Mouse (Mus musculus): ENCODE measurements around the gene Kansl1l. TPM values are rescaled to one million over a fixed set of nuclear protein-coding genes. Genes with fewer than 3 reads are reported as not detected.

Kansl1l gene
- polyA plus RNA-seq, 1 experiment, result 10.4 TPM

DNA sequence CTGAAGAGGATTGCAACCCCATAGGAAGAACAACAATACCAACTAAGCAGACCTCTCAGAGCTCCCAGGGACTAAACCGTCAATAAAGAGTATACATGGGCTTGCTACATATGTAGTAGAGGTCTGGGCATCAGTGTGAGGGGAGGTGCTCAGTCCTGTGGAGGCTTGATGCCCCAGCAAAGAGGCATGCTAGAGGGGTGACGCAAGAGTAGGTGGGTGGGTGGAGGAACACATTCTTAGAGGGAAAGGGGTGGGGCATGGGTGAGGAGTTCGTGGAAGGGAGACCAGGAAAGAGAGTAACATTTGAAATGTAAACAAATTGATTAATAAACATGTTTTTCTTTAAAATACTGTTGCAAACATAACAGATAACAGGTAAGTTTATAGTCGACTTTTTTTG lies 36.3 kb downstream of the Kansl1l start:
- no peak for TF ChIP-seq CTCF (IDR thresholded peaks at IDR 0.05; ENCODE audit: borderline replicate concordance, insufficient read depth, low read depth, low read length)
- TF ChIP-seq POLR2A (IDR thresholded peaks at IDR 0.05; ENCODE audit: borderline replicate concordance, insufficient read depth, low read length), result no peak
- DNase-seq, result no peak
- Histone ChIP-seq H3K27me3 (ENCODE audit: control insufficient read depth, insufficient read depth, low read length) (no peaks in the 10 kb centered on the region), H3K27ac (ENCODE audit: insufficient read depth, low read length) (no peak overlapping the region), H3K4me1 (ENCODE audit: control insufficient read depth, insufficient read depth, low read length) (no peaks in the 10 kb centered on the region), H3K4me3 (replicated peaks; ENCODE audit: insufficient read depth, low read depth, low read length) (no peak overlapping the region)
- 90% methylated on average over 4 of the region's 4 CpGs for WGBS

GRCm38 (mm10) chr1:66778798-66779197 lies 38.6 kb downstream of the Kansl1l start:
- Histone ChIP-seq H3K27ac (ENCODE audit: insufficient read depth, low read length) (no peak overlapping the region), H3K27me3 (ENCODE audit: control insufficient read depth, insufficient read depth, low read length) (no peaks in the 10 kb centered on the region), H3K4me1 (ENCODE audit: control insufficient read depth, insufficient read depth, low read length) (no peaks in the 10 kb centered on the region), H3K4me3 (replicated peaks; ENCODE audit: insufficient read depth, low read depth, low read length) (no peak overlapping the region)
- TF ChIP-seq POLR2A (IDR thresholded peaks at IDR 0.05; ENCODE audit: borderline replicate concordance, insufficient read depth, low read length), result no peak
- no peak for TF ChIP-seq CTCF (IDR thresholded peaks at IDR 0.05; ENCODE audit: borderline replicate concordance, insufficient read depth, low read depth, low read length)
- 99% methylated on average over 1 of the region's 1 CpGs for WGBS
- DNase-seq, result no peak

DNA sequence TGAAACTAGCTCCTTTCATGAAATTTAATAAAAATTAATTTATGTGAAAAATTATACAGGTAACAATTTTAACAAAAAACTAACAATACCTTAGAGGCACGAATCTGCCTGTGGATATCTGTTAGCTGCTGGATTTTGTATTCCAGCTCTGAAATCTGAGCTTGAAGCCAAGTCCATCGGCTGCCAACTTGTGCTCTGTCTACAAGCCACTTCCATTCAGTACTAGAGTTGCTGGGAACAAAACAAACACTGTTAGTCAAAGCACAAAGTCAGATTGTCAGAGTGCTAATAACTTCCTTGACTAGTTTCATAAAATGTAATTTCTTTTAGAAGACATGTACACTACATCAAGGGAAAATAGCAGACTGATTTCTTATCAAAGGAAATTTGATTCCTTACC lies 39.5 kb downstream of the Kansl1l start:
- no peaks in the 10 kb centered on the region for H3K27me3 ChIP-seq (ENCODE audit: control insufficient read depth, insufficient read depth, low read length)
- peak; percentile 15 to 21 for DNase-seq
- TF ChIP-seq POLR2A (IDR thresholded peaks at IDR 0.05; ENCODE audit: borderline replicate concordance, insufficient read depth, low read length) (no peak), CTCF (IDR thresholded peaks at IDR 0.05; ENCODE audit: borderline replicate concordance, insufficient read depth, low read depth, low read length) (no peak)
- WGBS, result 10% methylated on average over 2 of the region's 2 CpGs
- no peaks in the 10 kb centered on the region for H3K4me1 ChIP-seq (ENCODE audit: control insufficient read depth, insufficient read depth, low read length)
- H3K4me3 ChIP-seq (replicated peaks; ENCODE audit: insufficient read depth, low read depth, low read length), result no peak overlapping the region
- no peak overlapping the region for H3K27ac ChIP-seq (ENCODE audit: insufficient read depth, low read length)

- no peak for TF ChIP-seq POLR2A (IDR thresholded peaks at IDR 0.05; ENCODE audit: borderline replicate concordance, insufficient read depth, low read length)
- TF ChIP-seq CTCF (IDR thresholded peaks at IDR 0.05; ENCODE audit: borderline replicate concordance, insufficient read depth, low read depth, low read length), result no peak
- DNase-seq, result no peak
- Histone ChIP-seq H3K4me1 (ENCODE audit: control insufficient read depth, insufficient read depth, low read length) (no peaks in the 10 kb centered on the region), H3K4me3 (replicated peaks; ENCODE audit: insufficient read depth, low read depth, low read length) (no peak overlapping the region), H3K27me3 (ENCODE audit: control insufficient read depth, insufficient read depth, low read length) (no peaks in the 10 kb centered on the region), H3K27ac (ENCODE audit: insufficient read depth, low read length) (no peak overlapping the region)
- 90% methylated on average over 1 of the region's 1 CpGs for WGBS
These were observed 48.6 kb downstream of the Kansl1l start for GRCm38 (mm10) chr1:66768764-66769163.

DNA sequence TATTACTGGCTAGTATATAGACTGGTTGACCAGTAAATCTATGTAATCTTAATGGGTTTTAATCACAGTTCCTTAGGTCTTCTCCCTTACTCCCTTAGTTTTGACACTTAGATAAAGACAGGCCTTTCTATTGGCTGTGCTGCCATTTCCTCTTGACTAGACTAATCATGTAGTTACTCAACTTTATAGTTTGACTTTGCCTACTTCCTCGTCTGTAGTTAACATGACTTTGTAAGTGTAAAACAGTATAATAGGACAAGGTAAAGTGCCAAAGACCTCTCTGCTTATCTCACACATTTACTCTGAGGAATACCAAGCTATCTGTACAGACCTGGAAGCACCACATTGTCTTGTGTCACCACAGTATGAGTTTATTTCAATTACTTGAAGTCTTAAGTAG lies 86.8 kb downstream of the Kansl1l start:
- WGBS, result 88% methylated on average over 1 of the region's 1 CpGs
- H3K27ac ChIP-seq (ENCODE audit: insufficient read depth, low read length), result no peak overlapping the region
- no peak for TF ChIP-seq POLR2A (IDR thresholded peaks at IDR 0.05; ENCODE audit: borderline replicate concordance, insufficient read depth, low read length)

DNA sequence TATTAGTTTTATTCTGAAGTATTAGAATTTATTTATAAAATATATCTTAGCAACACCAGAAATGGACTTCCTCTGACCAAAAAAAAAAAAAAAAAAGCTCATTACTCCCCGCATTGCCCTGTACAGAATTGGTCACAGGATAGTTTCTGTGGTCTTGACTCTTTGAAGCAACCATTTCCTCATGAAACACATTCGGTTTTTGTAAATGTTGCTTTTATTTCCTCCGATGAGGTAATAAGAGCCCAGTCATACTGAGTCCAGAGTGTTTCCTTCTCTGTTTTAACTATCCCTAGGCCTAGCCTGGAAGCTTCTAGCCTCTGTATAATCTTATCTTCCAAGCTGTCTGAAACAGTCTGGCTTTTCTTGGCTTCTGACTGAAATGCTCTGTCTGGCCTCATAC lies 104.5 kb downstream of the Kansl1l start:
- no peak overlapping the region for H3K27ac ChIP-seq (ENCODE audit: insufficient read depth, low read length)
- no peaks in the 10 kb centered on the region for H3K4me1 ChIP-seq (ENCODE audit: control insufficient read depth, insufficient read depth, low read length)
- 96% methylated on average over 3 of the region's 3 CpGs for WGBS
- no peak overlapping the region for H3K4me3 ChIP-seq (replicated peaks; ENCODE audit: insufficient read depth, low read depth, low read length)
- no peaks in the 10 kb centered on the region for H3K27me3 ChIP-seq (ENCODE audit: control insufficient read depth, insufficient read depth, low read length)
- TF ChIP-seq CTCF (IDR thresholded peaks at IDR 0.05; ENCODE audit: borderline replicate concordance, insufficient read depth, low read depth, low read length), result no peak
- TF ChIP-seq POLR2A (IDR thresholded peaks at IDR 0.05; ENCODE audit: borderline replicate concordance, insufficient read depth, low read length), result no peak
- no peak for DNase-seq

More for the DNA sequence above, 86.8 kb downstream of the Kansl1l start:
- no peaks in the 10 kb centered on the region for H3K27me3 ChIP-seq (ENCODE audit: control insufficient read depth, insufficient read depth, low read length)
- no peak overlapping the region for H3K4me3 ChIP-seq (replicated peaks; ENCODE audit: insufficient read depth, low read depth, low read length)
- H3K4me1 ChIP-seq (ENCODE audit: control insufficient read depth, insufficient read depth, low read length), result no peaks in the 10 kb centered on the region
- no peak for DNase-seq

DNA sequence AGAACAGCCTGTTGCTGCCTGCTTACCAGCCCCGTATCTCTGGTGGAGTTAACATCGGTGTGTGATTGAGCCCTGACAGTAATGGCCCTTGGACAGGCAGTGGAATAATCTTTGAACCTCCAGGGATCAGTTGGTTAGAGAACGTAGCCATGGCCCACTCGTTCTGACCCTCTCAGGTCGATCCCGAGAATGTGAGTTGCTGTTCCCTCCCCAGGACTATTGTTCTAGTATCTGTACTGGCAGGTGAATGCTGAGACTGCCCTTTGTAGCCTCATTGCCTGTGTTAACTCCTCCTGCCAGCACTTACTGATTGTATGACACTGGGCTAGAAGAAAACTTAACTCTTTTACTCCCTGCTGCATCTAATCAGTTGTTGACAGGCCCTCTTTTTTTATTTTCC lies 112.8 kb downstream of the Kansl1l start:
- no peak for DNase-seq
- WGBS, result 62% methylated on average over 6 of the region's 6 CpGs
- no peak overlapping the region for H3K4me3 ChIP-seq (replicated peaks; ENCODE audit: insufficient read depth, low read depth, low read length)
- H3K4me1 ChIP-seq (ENCODE audit: control insufficient read depth, insufficient read depth, low read length), result no peaks in the 10 kb centered on the region
- H3K27ac ChIP-seq (ENCODE audit: insufficient read depth, low read length), result no peak overlapping the region
- no peak for TF ChIP-seq CTCF (IDR thresholded peaks at IDR 0.05; ENCODE audit: borderline replicate concordance, insufficient read depth, low read depth, low read length)
- TF ChIP-seq POLR2A (IDR thresholded peaks at IDR 0.05; ENCODE audit: borderline replicate concordance, insufficient read depth, low read length), result no peak
- H3K27me3 ChIP-seq (ENCODE audit: control insufficient read depth, insufficient read depth, low read length), result no peaks in the 10 kb centered on the region

- TF ChIP-seq POLR2A (IDR thresholded peaks at IDR 0.05; ENCODE audit: borderline replicate concordance, insufficient read depth, low read length) (no peak), CTCF (IDR thresholded peaks at IDR 0.05; ENCODE audit: borderline replicate concordance, insufficient read depth, low read depth, low read length) (no peak)
- no peak overlapping the region for H3K27ac ChIP-seq (ENCODE audit: insufficient read depth, low read length)
- no peaks in the 10 kb centered on the region for H3K27me3 ChIP-seq (ENCODE audit: control insufficient read depth, insufficient read depth, low read length)
- WGBS, result 87% methylated on average over 4 of the region's 4 CpGs
- no peaks in the 10 kb centered on the region for H3K4me1 ChIP-seq (ENCODE audit: control insufficient read depth, insufficient read depth, low read length)
- no peak for DNase-seq
- no peak overlapping the region for H3K4me3 ChIP-seq (replicated peaks; ENCODE audit: insufficient read depth, low read depth, low read length)
These were observed 114.6 kb downstream of the Kansl1l start for GRCm38 (mm10) chr1:66702623-66703345.

Measured in cerebellum, adult 2 months (tissue).